Mouse (Mus musculus): ENCODE measurements at regions not wholly inside any gene's neighbourhood (a gene's known extent, or its start where the extent isn't known, plus 50 kb on each side); places are given as distances from the start of the nearest gene placed in this dataset.

GRCm38 (mm10) chr15:51730106-51730505, 2154.6 kb upstream of the Gm7489 start:
- no peak for ATAC-seq (ENCODE audit: low FRiP score, low read depth)
- no peaks in the 10 kb centered on the region for H3K27me3 ChIP-seq
- no peak overlapping the region for H3K4me3 ChIP-seq
- WGBS: 84% methylated on average over 10 of the region's 10 CpGs
- H3K4me2 ChIP-seq (replicated peaks): no peak overlapping the region
- H3K4me1 ChIP-seq: no peaks in the 10 kb centered on the region
- H3K9ac ChIP-seq (replicated peaks): no peak overlapping the region
- no peak overlapping the region for H3K27ac ChIP-seq (replicated peaks)
- no peaks in the 10 kb centered on the region for H3K9me3 ChIP-seq
- H3K36me3 ChIP-seq: no peaks in the 10 kb centered on the region

- Histone ChIP-seq H3K4me1 (no peaks in the 10 kb centered on the region), H3K27me3 (no peaks in the 10 kb centered on the region), H3K4me2 (replicated peaks) (no peak overlapping the region), H3K27ac (replicated peaks) (no peak overlapping the region), H3K9ac (replicated peaks) (no peak overlapping the region), H3K9me3 (no peaks in the 10 kb centered on the region), H3K4me3 (no peak overlapping the region), H3K36me3 (no peaks in the 10 kb centered on the region)
- ATAC-seq (ENCODE audit: low FRiP score, low read depth): no peak
- 82% methylated on average over 12 of the region's 12 CpGs for WGBS
These were observed 2153.8 kb upstream of the Gm7489 start for GRCm38 (mm10) chr15:51730805-51731412.

- Histone ChIP-seq H3K4me2 (replicated peaks) (no peak overlapping the region), H3K4me1 (no peaks in the 10 kb centered on the region), H3K27me3 (no peaks in the 10 kb centered on the region), H3K4me3 (no peak overlapping the region), H3K27ac (replicated peaks) (no peak overlapping the region), H3K9ac (replicated peaks) (no peak overlapping the region), H3K9me3 (no peaks in the 10 kb centered on the region), H3K36me3 (no peaks in the 10 kb centered on the region)
- 91% methylated on average over 1 of the region's 1 CpGs for WGBS
- no peak for ATAC-seq (ENCODE audit: low FRiP score, low read depth)
These were observed 2150.5 kb upstream of the Gm7489 start for GRCm38 (mm10) chr15:51734194-51734593.
